Mouse (Mus musculus) MEL (cell line): ENCODE results near the gene Neo1.

Source experiments
- CTCF ChIP-seq, 3 experiments: IDR thresholded peaks in 2 of 3; conservative IDR thresholded peaks in 1 of 3; 2 replicates each; pipeline ENCODE4 v1.5.1; 2011 to 2012; ENCODE audit warnings: low read length in 3 of 3, low read depth in 2 of 3, mild to moderate bottlenecking in 2 of 3, improper control_type of control experiment in 1 of 3, inconsistent platforms in 1 of 3, mixed read lengths in 1 of 3, moderate library complexity in 1 of 3; ENCODE audit not compliant: control insufficient read depth in 1 of 3, insufficient read depth in 1 of 3, poor library complexity in 1 of 3, severe bottlenecking in 1 of 3
- GATA1 ChIP-seq: IDR thresholded peaks from 2 replicates; pipeline ENCODE4 v1.6.1; 2011; ENCODE audit warnings: low read depth, low read length, improper control_type of control experiment
- MEF2A ChIP-seq: IDR thresholded peaks from 2 replicates; pipeline ENCODE4 v1.6.1; 2014; ENCODE audit warnings: low read depth, mild to moderate bottlenecking, inconsistent platforms, low read length, improper control_type of control experiment; ENCODE audit not compliant: poor library complexity, insufficient replicate concordance, severe bottlenecking; ENCODE audit errors: extremely low read depth
- MXI1 ChIP-seq: IDR thresholded peaks from 2 replicates; pipeline ENCODE4 v1.6.1; 2011; ENCODE audit warnings: mild to moderate bottlenecking, low read depth, low read length, improper control_type of control experiment
- POLR2A ChIP-seq, 2 experiments: IDR thresholded peaks; 2 replicates each; pipeline ENCODE4 v1.6.1; 2011 to 2012; ENCODE audit warnings: low read length in 2 of 2, mild to moderate bottlenecking in 2 of 2, control low read depth in 1 of 2, improper control_type of control experiment in 1 of 2, low read depth in 1 of 2, moderate library complexity in 1 of 2; ENCODE audit not compliant: control insufficient read depth in 1 of 2, insufficient read depth in 1 of 2, poor library complexity in 1 of 2
- POLR2AphosphoS5 ChIP-seq: IDR thresholded peaks from 2 replicates; pipeline ENCODE4 v1.6.1; 2012; ENCODE audit warnings: low read depth, borderline replicate concordance, mild to moderate bottlenecking, inconsistent platforms, low read length, moderate library complexity, mixed read lengths
- TCF12 ChIP-seq: IDR thresholded peaks from 2 replicates; pipeline ENCODE4 v1.6.1; 2014; ENCODE audit warnings: low read depth, mild to moderate bottlenecking, inconsistent platforms, low read length, improper control_type of control experiment, moderate library complexity
- UBTF ChIP-seq: IDR thresholded peaks from 2 replicates; pipeline ENCODE4 v1.6.1; 2012; ENCODE audit warnings: low read depth, mild to moderate bottlenecking, inconsistent platforms, low read length, improper control_type of control experiment, moderate library complexity, borderline replicate concordance; ENCODE audit not compliant: insufficient read depth

GRCm38 (mm10) chr9:59070216-59070615, 34.0 kb upstream of the Neo1 start:
- TF ChIP-seq MEF2A = no peak
- no peak for TF ChIP-seq TCF12
- TF ChIP-seq GATA1 = no peak
- no peak for TF ChIP-seq UBTF
- no peak for TF ChIP-seq CTCF (IDR thresholded peaks at IDR 0.05 in 2 of 3, conservative IDR thresholded peaks at IDR 0.05 in 1 of 3; ENCODE audit: control insufficient read depth in 1 of 3, insufficient read depth in 1 of 3, low read depth in 2 of 3, low read length in 3 of 3, poor library complexity in 1 of 3, severe bottlenecking in 1 of 3)
- no peak for TF ChIP-seq POLR2AphosphoS5
- TF ChIP-seq MXI1 = no peak
- TF ChIP-seq POLR2A (IDR thresholded peaks at IDR 0.05; ENCODE audit: control insufficient read depth in 1 of 2, insufficient read depth in 1 of 2, low read depth in 1 of 2, low read length in 2 of 2, poor library complexity in 1 of 2) = no peak
